Mouse (Mus musculus): ENCODE measurements around the gene Lpin2.

Gene Lpin2

DNA sequence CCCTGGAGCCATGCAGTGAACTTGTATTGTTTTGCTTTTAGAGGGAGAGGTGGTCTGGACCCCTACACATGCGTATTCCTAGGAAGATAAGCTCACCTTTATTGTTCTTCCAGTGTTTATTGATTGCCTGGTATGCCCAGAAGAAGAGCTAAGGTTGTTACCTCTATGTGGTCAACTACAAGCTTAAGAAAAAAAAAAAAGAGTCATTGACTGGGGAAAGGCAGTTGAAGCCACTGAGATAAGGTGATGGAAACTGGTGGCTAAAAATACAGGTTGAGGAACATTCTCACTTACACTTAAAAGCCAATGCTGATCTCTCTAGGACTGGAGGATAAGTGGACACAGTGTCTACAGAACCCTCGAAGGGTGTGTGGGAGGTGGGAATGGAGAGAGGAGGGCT lies 4.4 kb upstream of the Lpin2 start:
- DNase-seq = no peak

DNA sequence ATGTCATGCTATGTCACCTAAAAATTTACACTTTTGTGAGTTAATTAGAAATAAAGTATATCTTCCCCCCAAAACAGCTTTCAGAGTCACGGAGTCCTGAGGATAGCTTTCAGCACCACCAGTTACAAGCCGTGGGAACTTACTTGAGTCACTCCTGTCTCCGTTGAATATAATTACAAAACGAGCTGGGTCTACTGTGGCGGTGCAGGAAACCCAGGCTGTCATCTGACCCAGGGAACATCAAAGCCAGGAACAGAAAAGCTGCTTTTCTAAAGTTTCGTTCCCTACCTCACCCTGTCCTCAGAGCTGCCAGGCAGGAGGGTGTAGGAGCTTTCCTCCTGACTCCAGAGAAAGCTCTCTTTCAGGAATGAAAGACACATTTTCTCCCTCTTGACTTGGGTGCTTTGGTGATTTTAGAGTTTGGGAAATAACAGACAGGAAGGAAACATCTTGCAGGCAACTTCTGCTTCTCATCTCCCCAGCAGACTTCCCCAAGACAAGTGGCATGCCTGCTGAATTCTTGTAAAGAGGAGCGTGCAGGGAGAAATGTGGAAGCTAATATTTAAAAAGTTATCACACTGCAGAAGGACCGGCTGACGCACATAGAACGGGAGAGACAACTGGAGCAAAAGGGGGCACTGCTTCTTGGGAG lies 3.7 kb upstream of the Lpin2 start:
- no peak for DNase-seq

DNA sequence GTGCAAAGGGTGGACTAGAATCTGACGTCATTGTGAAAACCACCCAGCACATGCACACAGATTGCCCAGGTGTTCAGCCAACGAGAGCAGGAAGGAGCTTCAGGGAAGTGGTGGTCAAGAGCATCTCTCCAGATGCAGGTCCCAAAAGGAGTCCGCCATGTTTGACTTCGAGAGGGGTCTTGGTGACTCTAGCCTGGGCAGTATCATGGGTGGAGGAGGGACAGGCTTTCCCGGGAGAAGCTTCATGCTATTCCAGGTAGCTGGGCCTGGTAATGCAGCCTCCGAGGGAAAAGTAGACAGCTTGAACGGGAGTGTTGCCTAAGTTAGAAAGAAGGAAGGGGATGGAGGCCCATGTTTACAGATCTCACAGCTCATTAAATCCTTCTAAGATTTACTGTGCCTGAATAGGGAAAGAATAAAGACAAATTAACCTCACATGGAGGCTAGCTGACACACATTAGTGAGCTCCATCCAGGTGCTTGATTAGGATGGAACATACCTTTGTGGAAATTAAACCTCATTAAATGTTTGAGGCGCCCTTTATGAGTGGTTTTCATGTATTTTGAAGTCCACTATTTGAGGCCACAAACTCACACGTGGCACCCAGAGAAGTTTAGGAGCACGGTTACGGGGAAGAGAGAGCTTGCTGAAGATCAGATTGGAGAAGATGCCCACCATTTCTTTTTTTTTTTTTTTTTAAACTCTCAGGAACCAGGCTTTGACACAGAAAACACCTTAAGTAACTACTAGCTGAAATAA lies 2.6 kb upstream of the Lpin2 start:
- no peak for DNase-seq

DNA sequence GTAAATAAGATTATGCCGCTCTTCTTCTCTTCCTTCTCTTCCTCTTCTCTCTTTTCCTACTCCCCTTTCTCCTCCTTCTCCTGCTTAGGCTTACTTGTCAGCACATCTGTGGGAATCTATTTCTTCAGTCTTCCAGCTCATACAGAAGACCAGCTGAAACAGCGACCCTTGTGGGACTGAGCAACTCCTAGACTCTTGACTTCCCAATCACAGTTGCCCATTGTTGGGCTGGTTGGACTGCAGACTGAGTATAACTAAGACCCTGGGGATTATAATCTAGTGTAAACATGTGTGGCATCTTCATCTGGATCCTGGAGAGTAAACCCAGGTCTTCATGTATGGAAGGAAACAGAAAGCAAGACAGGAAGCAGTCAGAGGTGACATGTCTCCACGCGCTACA lies 1.8 kb upstream of the Lpin2 start:
- DNase-seq = no peak

DNA sequence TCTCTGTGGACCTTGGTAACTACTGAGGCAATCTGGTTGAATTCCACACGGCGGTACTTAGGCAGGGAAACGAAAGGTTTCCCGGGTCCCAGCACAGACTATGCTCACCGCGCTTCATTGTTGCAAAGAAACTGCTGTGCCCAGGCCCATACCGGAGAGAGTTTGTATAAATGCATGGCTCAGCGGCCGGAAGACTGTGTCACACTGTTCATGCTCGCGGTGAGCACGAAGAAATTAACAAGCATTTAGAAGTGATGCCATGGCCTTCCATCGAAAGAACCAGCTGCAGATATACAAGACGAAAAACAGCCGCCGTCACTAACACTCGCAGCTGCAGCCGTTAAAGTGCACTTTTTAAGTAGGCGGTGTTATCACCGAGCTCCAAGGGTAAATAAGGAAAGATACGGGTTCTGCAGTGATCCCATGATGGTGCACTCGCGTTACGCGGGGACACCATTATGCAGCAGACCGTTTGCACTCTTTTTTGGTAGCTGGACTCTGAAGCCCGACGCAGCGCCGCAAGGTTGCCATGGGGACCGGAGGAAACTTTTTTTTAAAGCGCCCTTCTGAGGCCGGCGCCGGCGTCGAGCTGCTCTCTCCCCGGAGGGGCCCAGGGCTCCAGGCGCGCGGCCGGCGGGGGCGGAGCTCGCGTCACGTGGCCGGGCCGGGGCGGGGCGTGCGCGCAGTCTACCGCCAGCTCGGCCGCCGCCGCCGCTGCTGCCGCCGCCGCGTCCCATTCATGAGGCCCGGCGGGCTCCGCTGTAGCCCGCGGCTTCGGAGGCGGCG lies 704 bp downstream of the Lpin2 start:
- peak; percentile 92 for DNase-seq

DNA sequence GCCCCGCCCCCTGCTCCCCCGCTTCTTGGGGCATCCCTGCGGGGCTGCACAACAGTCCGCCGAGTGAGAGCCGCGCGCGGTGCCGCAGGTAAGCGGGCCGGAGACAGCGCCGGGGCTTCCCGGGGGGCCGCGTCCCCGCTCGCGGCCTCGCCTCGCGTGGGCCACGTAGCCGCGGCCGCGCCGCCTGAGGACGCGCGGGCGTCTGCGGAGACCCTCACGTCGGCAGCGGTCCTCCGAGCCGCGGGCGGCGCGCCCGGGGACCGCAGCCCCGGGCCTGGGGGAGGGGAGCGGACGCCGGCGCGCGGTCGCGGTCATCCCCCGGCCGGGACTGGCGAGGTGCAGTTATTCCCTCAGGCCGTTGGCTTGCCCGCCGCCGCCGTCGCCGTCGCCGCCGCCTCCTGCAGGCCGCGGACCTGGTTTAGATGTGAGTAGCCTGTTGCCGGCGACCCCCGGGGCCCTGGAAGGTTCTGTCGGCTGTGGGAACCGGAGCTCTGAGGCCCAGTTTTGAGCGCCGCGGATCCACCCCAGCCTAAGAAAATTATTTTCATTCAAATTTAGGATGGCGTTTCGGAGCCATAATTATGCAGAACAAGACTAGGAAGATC lies 1.4 kb downstream of the Lpin2 start:
- peak; percentile 26 for DNase-seq

DNA sequence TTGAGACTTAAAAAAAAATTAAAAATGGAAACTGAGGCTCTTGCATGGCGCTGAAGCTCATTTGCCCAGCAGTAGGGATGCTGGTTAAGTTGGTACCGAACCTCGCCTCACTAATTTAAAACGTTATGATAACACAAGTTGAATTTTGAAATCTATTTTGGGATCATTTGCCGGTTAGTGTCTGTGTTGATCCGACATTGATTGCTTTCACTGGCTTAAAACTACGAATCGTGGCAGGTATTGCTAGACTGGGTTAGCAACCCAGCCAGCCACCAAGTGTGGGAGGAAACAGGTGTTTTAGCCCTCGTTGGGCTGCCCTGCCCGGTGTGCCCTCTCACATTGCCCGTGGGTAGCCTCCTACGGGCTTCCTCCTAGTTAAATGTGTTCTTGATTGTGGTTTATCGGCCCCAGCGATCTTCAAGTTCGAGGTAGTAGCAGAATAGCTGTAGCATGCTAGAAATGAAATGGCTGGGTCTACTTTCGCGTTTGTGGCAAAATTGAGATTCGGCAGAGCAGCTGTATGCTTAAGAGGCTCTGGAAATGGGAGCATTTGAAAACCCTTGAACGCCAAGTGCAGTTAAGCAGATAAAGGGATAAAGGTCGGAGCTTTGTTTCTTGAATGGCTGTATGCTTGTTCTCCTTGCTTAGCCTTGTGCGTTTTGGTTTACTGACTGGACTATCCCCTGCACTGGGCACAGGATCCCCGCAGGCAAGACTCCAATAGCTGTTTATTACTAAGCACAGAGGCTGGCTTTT lies 2.2 kb downstream of the Lpin2 start:
- DNase-seq = no peak

DNA sequence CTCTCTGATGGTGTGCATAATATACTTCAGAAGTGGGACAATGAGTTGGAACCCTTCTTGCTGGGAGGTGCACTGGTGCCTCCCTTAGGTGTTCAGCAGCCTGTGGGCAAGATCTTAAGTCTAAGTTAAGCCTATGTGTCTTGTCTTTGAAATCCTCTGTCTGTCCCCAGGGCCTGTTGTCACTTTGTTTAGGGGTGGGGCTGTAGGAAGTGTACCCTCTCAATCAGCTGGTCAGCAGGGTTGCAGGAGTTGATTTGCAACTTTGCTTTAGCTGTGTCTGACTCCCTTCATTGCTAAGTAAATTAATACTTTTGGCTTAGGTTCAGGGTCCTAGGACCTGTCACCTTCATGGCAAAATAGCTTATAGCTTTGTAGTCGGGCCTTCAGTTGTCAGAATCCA lies 3.0 kb downstream of the Lpin2 start:
- no peak for DNase-seq

DNA sequence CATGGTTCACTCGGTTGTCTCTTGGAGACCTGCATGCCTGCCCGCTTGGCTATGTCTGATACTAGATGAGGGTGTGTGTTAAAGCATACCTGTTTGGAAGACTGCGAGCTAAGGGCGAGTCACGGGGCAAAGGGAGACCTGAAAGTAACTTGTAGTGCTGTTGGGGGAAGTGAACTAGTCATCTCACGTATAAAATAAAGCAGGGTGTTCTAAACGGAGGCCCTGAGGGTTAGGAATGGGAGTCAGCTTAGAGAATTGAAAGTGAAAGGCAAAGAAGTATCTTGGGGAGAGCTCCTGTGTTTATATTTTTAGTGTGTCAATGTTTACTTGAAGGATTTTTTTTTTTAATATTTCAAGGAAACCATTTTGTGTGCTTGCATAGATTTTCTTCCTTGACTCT lies 8.2 kb downstream of the Lpin2 start:
- no peak for DNase-seq

DNA sequence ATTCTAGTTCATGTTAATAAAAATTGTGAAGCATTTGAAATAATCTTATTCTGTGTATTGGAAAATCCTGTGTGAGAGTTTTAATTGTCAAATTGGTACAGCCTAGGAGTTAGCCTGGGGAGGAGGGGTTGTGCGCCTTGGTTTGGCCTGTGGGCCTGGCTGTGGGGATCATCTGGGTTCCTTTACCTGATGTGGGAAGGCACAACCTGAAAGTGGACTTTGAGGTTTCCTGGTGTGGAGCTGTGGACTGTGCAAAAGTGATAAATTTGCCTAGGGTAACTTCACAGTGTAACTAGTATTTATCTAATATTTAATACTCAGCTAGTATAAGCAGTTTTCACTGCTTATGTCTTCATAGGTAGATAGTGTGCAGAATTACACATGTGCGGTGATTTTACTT lies 8.7 kb downstream of the Lpin2 start:
- no peak for DNase-seq

DNA sequence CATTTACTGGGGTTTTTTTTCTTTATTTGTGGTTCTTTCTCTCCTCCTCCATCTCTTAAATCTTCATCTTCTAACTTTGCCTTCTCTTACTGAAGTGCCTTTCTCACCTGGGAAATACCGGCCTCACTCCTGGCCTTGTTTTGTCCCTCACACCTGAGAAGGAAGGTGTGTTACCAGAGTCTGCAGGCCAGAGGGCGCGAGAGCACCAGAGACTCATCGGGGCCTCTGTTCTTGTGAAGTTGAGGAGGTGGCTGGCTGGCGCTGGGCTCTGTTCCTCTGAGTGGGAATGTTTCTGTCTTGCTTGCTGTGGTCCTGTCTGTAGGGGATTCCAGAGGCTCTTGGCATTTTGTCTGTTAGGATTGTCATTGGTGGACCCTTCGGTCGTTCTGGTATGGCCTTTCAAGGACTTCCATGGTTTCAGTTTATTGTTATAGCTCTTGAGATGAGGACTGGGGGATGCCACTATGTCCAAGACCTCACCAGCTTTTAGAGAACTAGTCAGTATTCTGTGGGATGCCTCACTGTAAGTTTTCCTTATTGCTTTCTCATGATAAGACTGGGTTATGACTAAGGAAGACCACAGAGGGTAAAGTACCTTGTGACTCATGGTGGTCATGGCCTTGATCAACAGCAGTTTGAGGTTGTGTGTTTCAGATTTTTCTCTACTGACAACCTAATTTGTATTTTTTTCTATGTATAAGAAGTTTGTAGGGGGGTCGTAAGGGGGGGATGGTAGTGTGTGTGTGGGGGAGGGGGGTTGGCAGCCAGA lies 9.5 kb downstream of the Lpin2 start:
- no peak for DNase-seq

DNA sequence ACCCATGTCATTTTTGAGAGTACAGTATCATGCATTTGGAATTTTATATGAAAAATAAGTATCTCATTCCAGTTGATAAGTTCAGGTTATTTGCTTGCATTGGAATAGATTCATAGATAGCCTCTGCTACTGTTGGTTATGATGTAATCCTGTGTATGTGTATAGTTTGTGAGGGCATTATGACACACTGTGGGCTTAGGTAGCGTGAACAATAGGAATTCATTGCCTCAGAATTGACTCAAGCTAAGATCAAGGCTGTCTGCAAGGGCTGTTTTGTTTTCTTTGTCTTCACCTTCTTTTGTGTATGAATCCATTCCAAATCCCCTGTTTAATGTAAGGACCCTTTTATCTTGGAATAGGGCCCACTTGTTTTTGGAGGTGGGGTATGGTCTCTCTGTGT lies 10.7 kb downstream of the Lpin2 start:
- no peak for DNase-seq

DNA sequence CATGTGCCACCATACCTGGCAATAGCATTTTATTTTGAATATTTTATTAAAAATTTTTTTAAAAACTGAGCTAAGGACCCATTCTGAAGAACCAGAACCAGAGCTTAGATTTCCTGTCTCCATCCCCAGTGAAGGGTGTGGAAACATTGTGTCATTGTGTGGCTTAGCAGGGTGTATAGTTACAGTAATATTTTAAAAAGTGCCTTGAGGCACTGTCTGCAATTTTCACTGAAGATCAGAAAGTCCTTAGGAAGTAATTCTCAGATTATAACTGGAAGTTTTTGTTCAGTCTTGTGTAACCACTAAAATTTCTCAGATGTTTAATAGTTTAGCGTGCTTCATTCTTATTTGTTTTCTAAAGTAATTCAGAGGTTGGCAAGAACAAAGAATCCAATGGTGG lies 11.1 kb downstream of the Lpin2 start:
- DNase-seq = no peak

DNA sequence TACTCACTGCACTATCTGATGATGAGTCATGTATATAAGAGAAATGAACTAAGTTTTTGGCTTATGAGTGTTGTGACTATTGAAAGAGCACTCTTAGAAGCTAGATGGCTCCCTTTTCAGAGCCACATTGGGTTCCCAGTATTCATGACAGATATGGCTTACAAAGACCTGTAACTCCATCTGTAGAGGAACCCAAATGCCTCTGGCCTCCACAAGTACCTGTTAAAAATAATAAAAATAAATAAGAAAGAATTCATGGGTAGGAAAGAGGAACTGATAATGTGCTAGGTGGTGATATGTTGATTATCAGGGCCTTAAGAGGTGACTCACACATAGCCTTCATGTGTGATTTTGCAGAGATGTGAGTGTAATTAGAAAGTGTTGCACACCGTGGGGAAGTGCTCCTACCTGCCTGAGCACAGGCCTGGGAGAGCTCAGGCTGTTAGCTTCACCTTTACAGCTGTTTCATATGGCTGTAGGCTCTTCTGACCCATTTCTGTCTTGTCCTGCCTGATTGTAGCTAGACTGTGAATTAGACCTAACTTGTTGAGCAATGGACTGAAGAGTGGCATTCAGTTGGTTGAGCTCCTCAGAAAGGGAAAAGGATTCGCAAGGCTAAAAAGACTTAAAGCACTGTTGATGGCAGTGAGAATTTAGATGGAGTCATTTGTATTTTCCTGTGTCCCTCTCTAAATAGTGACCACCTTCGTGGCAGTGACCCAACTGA lies 12.7 kb downstream of the Lpin2 start:
- DNase-seq = no peak

DNA sequence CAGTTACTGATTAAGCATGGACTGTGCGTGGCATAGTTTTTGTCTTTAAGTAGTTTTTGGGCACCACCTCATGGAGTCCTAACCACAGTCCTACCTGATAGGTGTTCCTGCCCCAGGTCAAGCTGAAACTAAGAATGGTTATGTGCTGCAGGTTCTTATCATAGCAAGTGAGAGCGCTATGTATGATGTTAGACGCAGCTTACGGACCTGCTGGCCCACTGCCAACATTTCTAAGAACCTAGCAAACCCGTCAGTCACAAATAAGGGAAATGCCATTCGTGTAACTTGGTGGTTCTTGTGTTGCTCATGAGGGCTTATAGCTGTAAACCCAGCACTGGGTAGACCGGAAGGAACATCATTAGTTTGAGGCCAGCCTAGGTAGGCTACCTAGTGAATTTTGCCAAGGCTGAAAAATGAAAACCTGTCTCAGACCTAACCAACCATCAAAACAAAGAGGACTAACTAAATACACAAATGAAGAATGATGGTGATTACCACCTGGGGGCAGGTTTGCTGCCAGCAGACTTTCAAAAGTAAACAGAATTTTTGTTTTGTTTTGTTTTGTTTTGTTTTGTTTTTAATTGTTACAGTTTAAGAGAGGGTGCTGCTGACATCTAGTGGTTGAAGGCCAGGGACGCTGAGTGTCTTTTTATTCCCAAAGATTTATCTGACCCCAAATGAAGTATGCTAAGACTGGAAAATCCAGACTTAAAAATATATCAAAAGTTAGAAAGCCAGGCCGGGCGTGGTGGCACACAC lies 13.5 kb downstream of the Lpin2 start:
- DNase-seq = no peak

DNA sequence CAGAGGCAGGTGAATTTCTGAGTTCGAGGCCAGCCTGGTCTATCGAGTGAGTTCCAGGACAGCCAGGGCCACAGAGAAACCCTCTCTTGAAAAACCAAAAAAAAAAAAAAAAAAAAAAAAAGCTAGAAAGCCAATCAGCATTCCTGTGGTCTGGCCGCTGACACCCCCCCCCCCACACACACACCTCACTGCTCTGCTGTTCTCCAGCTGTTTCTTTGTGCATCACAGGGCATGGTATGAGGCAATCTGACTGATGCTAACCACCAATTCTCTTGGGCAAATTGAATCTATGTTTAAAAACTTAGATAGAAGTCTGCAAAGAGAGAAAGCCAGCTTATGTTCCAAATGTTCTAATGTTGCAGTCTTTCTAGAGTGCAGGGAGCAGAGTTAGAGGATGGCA lies 14.1 kb downstream of the Lpin2 start:
- no peak for DNase-seq

DNA sequence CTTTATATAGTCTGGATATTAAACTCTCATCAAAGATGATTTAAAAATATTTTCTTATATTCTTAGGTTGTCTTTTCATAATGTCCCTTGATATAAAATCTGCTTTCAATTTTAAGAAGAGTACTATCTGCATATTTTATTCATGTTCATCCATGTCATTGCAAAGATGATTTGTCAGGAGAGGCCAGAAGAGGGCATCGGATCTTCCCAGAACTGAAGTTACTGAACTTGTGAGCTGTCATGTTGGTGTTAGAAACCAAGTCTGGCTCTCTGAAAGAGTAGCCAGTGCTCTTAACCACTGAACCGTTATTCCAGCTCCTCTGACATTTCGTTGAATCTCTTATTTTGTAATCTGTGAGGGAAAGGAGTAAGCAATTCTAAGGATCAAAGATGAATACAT lies 17.0 kb downstream of the Lpin2 start:
- DNase-seq = no peak

DNA sequence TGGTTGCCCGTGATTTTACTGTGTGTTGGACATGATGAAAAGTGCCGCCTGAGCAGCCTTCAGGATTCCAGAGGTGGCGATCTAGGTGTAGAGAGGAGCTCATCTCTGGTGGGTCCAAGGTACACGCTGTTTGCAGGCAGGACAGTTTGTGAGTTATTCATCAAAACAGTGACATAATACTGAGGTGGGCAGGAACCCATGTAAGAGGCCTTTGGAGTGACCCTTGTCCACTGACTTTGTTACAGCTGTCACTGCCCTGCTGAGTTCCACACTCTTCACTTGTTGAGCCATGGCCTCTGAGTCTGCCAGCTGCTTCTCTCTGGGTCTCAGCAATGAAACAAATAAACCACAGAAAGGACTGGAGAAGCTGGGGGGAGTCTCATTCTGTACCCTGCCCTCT lies 19.8 kb downstream of the Lpin2 start:
- no peak for DNase-seq

DNA sequence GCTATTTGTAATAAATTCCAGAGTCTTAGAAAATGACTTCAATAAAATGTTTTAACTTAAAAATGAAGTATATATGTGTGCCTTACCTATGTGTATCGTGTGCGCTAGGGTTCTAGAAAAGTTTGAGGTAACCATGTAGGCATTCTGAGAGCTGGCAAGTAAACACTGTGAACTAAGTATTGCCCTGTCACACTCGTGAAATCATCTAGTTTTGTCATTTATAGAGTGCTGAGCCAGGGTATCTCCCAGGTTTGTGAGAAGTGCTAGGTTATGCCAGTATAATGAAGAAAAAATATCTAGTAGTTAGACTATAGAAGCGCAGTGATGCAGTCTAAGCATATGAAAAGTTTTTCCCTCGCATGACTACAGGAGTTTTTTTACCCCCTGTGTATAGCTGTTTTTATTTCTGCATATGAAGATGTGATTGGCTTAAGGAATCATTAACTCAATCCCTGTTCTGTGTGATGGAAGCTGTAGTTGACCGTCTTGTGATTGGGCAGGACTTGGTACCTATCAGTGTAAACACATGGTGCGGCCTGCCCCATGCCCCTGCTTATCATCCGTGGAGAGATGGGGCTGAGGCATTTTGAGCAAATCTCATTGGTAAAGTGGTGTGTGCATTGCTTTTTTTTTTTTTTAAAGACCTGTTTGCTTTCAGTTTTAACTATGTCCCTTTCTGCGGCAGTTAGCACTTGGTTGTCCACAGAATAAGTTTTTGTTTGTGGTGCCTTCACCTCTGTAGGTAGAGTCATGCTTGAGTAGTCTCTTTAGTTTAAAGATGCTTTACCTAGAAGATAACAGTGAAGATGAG lies 21.8 kb downstream of the Lpin2 start:
- no peak for DNase-seq

DNA sequence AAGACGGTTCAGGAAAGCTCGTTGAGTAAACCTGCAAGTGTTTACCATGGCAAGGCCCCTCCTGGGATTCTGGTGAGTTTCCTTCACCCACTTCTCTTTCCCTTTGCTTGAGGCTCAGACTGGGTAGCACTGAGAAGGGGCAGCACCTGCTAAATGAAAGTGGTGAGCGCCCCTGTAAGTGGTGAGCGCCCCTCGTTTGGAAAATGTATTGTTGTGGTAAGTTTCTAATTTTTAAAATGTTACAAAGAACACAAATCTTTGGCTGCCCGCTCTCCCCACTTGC lies 22.4 kb downstream of the Lpin2 start:
- no peak for DNase-seq

All from right cerebral cortex, postnatal 14 days (tissue).